Mouse (Mus musculus) adrenal gland (tissue): ENCODE measurements around the gene Tmprss9.

Experiments used
- intact Hi-C: fragments of 180-260 bp; cut with DNase I; formaldehyde crosslinking; loops from one replicate; pipeline ENCODE4 v1.15.1; 2025
- microRNA-seq, 2 experiments: library from miRNA; unstranded; fragments of <30 nt; microRNA quantifications; one replicate each; pipeline ENCODE4; 2019

The Tmprss9 gene

DNA sequence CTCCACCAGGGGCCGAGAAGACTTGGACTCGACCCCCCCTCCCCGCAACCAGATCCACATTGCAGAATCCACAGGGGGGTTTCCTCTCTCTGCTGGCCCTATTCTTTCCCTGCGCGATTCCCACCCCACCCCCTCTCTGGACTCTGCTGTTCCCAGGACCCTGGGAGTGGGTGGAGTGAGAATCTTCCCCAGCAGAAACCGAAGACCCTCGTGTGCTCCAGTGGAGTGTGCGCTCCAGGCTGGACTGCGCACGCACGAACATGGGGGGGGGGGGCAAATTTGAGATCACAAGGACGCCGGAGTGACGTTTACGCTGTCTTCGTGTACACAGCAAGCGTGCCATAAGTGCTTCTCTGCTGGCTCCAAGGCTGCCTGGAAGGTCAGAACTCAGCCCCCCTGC lies 64.0 kb downstream of the Tmprss9 start:
- intact Hi-C loops, result no loop called here

DNA sequence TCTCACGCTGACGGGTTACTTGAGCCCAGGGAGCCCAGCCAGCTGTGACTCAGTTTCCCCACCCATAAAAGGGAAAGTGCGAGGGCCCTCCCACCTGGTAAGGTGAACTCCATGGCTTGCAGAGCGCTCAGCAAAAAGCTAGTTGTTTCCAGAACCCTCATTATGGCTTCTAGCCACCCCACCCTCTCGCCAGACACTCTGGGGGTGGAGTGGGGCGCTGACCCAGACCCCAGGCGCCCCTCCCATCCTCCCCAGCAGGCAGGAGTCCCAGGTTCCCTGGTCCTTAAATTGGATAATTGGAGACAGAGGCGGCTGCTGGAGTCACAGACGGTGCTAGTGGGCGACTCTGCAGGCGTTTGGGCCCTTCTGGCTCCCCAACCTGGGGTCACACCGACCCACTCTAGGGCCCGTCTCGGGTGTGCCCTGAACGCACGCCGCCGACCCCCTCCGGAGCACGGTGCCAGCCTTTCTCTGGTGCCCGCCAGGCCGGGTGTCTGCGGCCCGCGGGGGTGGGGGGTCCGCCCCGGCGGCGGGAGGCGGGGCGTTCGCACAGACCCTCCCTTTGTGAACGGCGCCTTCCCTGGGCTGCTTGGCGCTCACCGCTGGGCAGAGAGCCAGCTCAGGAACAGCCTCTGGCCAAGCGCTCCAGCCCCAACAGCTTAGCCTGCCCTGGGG lies 64.6 kb downstream of the Tmprss9 start:
- intact Hi-C loops, result no loop called here

- intact Hi-C loops, result no loop called here
Observed at GRCm38 (mm10) chr10:80936810-80937164, 65.1 kb downstream of the Tmprss9 start.

DNA sequence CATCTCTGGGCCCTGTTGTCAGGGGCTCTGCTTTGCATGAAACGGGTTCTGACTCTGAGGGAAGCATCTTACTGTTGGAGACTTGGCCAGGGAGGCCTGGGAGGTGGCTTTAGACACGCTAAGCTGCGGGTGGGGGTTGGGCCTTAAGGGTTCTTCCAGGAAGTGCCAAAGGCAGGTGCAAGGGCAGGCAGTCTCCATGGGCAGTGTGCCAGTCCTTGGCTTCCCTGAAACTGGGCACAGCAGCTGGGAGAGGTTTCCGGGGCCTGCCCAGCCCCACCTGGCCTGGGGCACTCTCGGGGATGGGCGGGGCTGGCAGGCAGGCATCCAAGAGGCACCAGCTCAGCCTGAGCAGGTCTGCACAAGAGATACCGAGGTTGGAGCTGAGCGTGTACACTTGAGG lies 66.0 kb downstream of the Tmprss9 start:
- intact Hi-C loops, result no loop called here

DNA sequence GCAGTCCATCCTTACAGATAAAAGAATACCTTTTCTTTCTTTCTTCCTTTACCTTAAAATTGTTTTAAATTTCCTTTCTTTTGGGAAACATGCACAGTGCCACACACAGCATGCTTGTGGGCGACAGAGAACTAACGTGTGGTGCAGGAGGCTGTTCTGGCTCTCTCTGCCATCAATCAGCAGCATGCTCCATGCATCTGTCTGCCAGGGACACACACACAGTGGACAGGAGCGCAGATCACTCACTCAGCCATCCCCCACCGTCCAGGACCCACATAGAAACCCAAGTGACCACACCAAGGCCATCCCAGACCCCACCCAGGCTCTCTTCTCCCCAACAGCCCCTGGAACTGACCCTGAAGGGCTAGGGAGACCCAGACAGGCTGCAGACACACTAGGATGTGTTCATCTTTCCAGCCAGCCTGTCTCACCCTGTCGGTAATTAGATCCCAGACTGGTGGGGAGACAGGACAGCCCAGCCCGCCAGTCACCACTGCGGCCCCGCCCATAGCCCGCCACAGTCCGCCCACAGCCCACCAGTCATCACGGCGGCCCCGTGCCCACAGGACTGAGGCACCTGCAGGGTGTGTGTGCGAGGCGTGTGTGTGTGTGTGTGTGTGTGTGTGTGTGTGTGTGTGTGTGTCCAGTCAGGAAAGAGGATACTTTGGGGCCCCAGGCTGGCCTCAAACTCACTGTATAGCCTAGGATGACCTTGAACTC lies 67.3 kb downstream of the Tmprss9 start:
- intact Hi-C loops, result no loop called here

GRCm38 (mm10) chr10:80939671-80940070 lies 68.0 kb downstream of the Tmprss9 start:
- intact Hi-C loops, result no loop called here

GRCm38 (mm10) chr10:80940320-80940987 lies 68.8 kb downstream of the Tmprss9 start:
- intact Hi-C loops, result no loop called here

GRCm38 (mm10) chr10:80940988-80941347 lies 69.3 kb downstream of the Tmprss9 start:
- intact Hi-C loops, result no loop called here

DNA sequence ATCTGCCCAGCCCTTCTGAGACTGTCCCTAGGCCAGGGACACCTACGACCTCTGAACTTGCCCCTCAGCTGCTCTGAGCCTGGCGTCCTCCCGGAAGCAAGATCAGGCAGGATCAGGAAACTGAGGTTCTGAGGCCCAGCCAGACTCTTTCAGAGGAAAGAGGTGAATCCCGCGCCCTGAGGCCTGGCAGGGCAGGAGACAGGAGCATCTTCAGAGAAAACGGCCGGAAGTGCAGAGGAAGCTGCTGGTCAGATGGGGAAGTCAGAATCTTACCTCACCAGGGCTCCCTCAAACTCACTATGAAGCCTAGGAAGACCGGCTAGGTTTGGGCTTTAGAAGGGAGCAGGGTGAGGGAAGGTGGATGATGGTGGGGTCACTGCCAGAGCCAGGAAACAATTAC lies 71.3 kb downstream of the Tmprss9 start:
- intact Hi-C loops, result no loop called here

- intact Hi-C loops, result no loop called here
Observed at GRCm38 (mm10) chr10:80943701-80944100, 72.1 kb downstream of the Tmprss9 start.

DNA sequence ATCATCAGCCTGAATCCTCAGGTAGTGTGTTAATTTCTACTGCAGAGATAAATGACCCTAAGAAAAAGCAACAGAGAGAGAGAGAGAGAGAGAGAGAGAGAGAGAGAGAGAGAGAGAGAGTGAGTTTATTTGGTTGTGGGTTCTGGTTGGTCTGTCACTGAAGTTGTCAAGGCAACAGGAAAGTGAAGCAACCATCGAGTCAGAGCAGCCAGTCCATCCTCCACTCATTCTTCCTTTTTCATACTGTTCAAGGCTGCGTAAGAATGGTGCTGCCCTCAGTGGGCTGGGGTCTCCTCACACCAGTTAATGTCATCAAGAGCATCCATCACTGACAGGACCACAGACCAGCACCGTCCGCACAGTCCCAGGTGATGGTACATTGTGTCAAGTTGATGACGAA lies 72.6 kb downstream of the Tmprss9 start:
- intact Hi-C loops, result no loop called here

- intact Hi-C loops, result no loop called here
Observed at GRCm38 (mm10) chr10:80946684-80947437, 75.2 kb downstream of the Tmprss9 start.

DNA sequence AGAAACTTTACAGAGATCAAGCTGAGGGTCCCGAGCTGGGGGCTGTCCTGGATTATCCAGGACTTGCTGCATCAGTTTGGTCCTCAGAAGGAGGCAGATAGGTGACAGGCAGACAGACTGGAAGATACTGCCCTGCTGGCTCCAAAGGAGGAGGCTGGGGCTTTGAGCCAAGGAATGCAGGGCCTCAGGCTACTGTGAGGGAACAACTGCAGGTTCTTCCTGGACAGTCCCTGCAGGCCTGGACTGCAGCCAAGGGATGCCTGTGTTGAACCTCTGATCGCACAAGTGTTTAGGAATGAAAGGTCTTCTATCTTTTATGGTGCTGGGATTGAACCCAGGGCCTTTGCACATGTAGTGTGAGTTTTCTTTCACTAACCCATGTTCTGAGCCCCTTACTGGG lies 76.2 kb downstream of the Tmprss9 start:
- intact Hi-C loops, result no loop called here

DNA sequence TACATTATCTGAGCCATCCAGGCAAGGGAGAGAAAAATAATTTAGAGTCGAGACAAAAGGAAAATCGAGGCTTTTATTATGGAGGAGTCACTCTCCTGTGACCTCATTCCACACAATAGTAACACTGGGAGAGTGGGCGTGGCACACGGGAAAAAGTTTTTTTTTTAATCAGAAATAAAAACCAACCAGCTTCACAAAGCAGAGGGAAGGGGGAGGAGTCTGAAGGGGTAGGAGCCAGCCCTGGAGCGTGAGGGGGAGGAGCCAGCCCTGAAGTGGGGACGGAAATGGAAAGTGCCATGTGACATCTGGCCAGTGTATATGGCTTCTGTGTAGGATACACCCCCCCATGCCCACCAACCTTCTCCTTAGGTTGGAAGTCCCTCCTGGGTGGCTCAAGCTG lies 76.9 kb downstream of the Tmprss9 start:
- intact Hi-C loops, result no loop called here

DNA sequence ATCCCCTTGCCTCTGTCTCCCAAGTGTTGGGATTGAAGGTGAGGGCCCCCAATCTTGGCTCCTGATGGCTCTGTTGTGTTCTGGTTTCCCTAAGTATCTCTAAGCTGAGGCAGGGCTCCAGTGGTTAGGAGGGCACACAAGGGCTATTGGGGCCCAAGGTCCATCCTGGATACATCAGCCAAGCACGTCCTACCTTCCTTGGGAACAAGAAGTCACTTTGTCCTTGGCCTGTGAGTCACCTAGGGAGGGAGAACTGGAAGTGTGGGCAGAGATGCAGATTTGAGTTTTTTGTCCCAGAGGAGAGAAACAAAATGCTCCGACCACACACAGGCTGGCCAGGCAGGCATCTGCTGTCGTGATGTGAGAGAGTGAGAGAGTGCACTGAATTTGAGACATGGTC lies 77.4 kb downstream of the Tmprss9 start:
- intact Hi-C loops, result no loop called here

Small RNAs within 50 kb of the gene (microRNA-seq; reads per million reads assigned to microRNA genes)
- gene Mir1982, result 2.9 to 5.8 reads per million in 2 experiments
